Mouse (Mus musculus) lung, embryonic 15.5 days (tissue): ENCODE results near the gene 4931428L18Rik. TPM values are rescaled to one million over a fixed set of nuclear protein-coding genes. Genes with fewer than 3 reads are reported as not detected.
A peak's percentile ranks its signal among the peaks of the same experiment; 100 is the strongest.

Experiments
- ATAC-seq: fragments of 200-750 bp; cut with Nextera tagmentation; 2 replicates; pipeline ENCODE4 v1.8.0; 2017; ENCODE audit warnings: moderate number of reproducible peaks, borderline replicate concordance; ENCODE audit not compliant: low FRiP score, low TSS enrichment; ENCODE audit errors: extremely low read depth
- H3K27ac ChIP-seq: fragments of 300-500 bp; sonication (generic); 2 replicates; pipeline ENCODE4 v1.5.1; 2015; ENCODE audit warnings: moderate library complexity, mild to moderate bottlenecking, inconsistent platforms
- H3K27me3 ChIP-seq: fragments of 300-500 bp; sonication (generic); 2 replicates; pipeline ENCODE4 v1.6.1; 2015; ENCODE audit warnings: inconsistent platforms
- H3K36me3 ChIP-seq: fragments of 300-500 bp; sonication (generic); 2 replicates; pipeline ENCODE4 v1.6.1; 2015; ENCODE audit warnings: inconsistent platforms
- H3K4me1 ChIP-seq: fragments of 300-500 bp; sonication (generic); 2 replicates; pipeline ENCODE4 v1.6.1; 2015; ENCODE audit warnings: inconsistent platforms
- H3K4me2 ChIP-seq: fragments of 300-500 bp; sonication (generic); 2 replicates; pipeline ENCODE4 v1.6.1; 2015; ENCODE audit warnings: inconsistent platforms, mild to moderate bottlenecking, moderate library complexity
- H3K4me3 ChIP-seq: fragments of 300-500 bp; sonication (generic); 2 replicates; pipeline ENCODE4 v1.5.1; 2015; ENCODE audit warnings: mild to moderate bottlenecking, inconsistent platforms
- H3K9ac ChIP-seq: fragments of 300-500 bp; sonication (generic); 2 replicates; pipeline ENCODE4 v1.6.1; 2015; ENCODE audit warnings: inconsistent platforms
- H3K9me3 ChIP-seq: fragments of 300-500 bp; sonication (generic); 2 replicates; pipeline ENCODE4 v1.6.1; 2016; ENCODE audit warnings: inconsistent platforms
- WGBS: fragments of 180-500 bp; shearing (Covaris S2); methylation state at CpG from one replicate; pipeline ENCODE4 v1.1.7; 2015; 5-methylcytosine and 5-hydroxymethylcytosine counted together
- polyA plus RNA-seq: library from polyadenylated mRNA; unstranded; fragments of >200 nt; fragmentation: Nextera tagmentation; extraction: Ambion mirVana; gene quantifications from 2 replicates; pipeline ENCODE4 v1.2.1, GENCODE M21; 2015

Gene 4931428L18Rik
- polyA plus RNA-seq, 1 experiment from 2014 or later, result not detected

GRCm38 (mm10) chr1:31149671-31150070, 72.8 kb downstream of the 4931428L18Rik start:
- peak overlapping the region; percentile 47 for H3K27ac ChIP-seq
- no peaks in the 10 kb centered on the region for H3K27me3 ChIP-seq
- H3K9ac ChIP-seq, result no peak overlapping the region
- 23% methylated on average over 6 of the region's 6 CpGs for WGBS
- H3K4me1 ChIP-seq, result peaks cover 16% of the 10 kb centered on the region
- 0 out of 2 replicates have a peak overlapping the region, but pooled peaks have one; percentile 10 for H3K4me2 ChIP-seq
- H3K36me3 ChIP-seq, result no peaks in the 10 kb centered on the region
- ATAC-seq, result no peak
- no peak overlapping the region for H3K4me3 ChIP-seq
- H3K9me3 ChIP-seq, result no peaks in the 10 kb centered on the region

- Histone ChIP-seq H3K27ac (no peak overlapping the region), H3K4me3 (no peak overlapping the region), H3K4me2 (no peak overlapping the region), H3K9ac (no peak overlapping the region), H3K4me1 (peaks cover 8% of the 10 kb centered on the region), H3K9me3 (no peaks in the 10 kb centered on the region), H3K36me3 (no peaks in the 10 kb centered on the region), H3K27me3 (no peaks in the 10 kb centered on the region)
- no peak; the same call in 1 of the 2 replicates for ATAC-seq
- 67% methylated on average over 2 of the region's 2 CpGs for WGBS
These were observed 78.9 kb downstream of the 4931428L18Rik start for GRCm38 (mm10) chr1:31143571-31143970.

GRCm38 (mm10) chr1:31142288-31143094, 80.0 kb downstream of the 4931428L18Rik start:
- Histone ChIP-seq H3K4me1 (peaks cover 8% of the 10 kb centered on the region), H3K36me3 (no peaks in the 10 kb centered on the region), H3K9ac (no peak overlapping the region), H3K4me3 (no peak overlapping the region), H3K27me3 (no peaks in the 10 kb centered on the region), H3K4me2 (peak overlapping the region; percentile 25), H3K9me3 (no peaks in the 10 kb centered on the region), H3K27ac (peak overlapping the region; percentile 44; the same call in 1 of the 2 replicates)
- peak; percentile 57; the same call in 1 of the 2 replicates for ATAC-seq
- 18% methylated on average over 8 of the region's 8 CpGs for WGBS

GRCm38 (mm10) chr1:31138387-31138786, 84.1 kb downstream of the 4931428L18Rik start:
- 47% methylated on average over 3 of the region's 3 CpGs for WGBS
- H3K27ac ChIP-seq, result no peak overlapping the region
- H3K27me3 ChIP-seq, result no peaks in the 10 kb centered on the region
- no peak overlapping the region for H3K9ac ChIP-seq
- H3K4me2 ChIP-seq, result no peak overlapping the region
- no peaks in the 10 kb centered on the region for H3K9me3 ChIP-seq
- no peaks in the 10 kb centered on the region for H3K36me3 ChIP-seq
- no peak overlapping the region for H3K4me3 ChIP-seq
- peaks cover 8% of the 10 kb centered on the region for H3K4me1 ChIP-seq
- no peak for ATAC-seq

GRCm38 (mm10) chr1:31113466-31113865, 109.0 kb downstream of the 4931428L18Rik start:
- Histone ChIP-seq H3K9ac (no peak overlapping the region), H3K4me3 (no peak overlapping the region), H3K36me3 (no peaks in the 10 kb centered on the region), H3K4me1 (no peaks in the 10 kb centered on the region), H3K27ac (no peak overlapping the region), H3K4me2 (no peak overlapping the region), H3K27me3 (no peaks in the 10 kb centered on the region), H3K9me3 (no peaks in the 10 kb centered on the region)
- 52% methylated on average over 4 of the region's 4 CpGs for WGBS
- no peak for ATAC-seq

- no peaks in the 10 kb centered on the region for H3K9me3 ChIP-seq
- H3K4me3 ChIP-seq, result no peak overlapping the region
- peaks cover 5% of the 10 kb centered on the region for H3K4me1 ChIP-seq
- no peak overlapping the region for H3K4me2 ChIP-seq
- H3K9ac ChIP-seq, result no peak overlapping the region
- no peaks in the 10 kb centered on the region for H3K36me3 ChIP-seq
- WGBS, result 88% methylated on average over 3 of the region's 3 CpGs
- H3K27me3 ChIP-seq, result no peaks in the 10 kb centered on the region
- H3K27ac ChIP-seq, result no peak overlapping the region
- no peak for ATAC-seq
These were observed 114.5 kb downstream of the 4931428L18Rik start for GRCm38 (mm10) chr1:31107961-31108360.

- Histone ChIP-seq H3K9me3 (no peaks in the 10 kb centered on the region), H3K9ac (no peak overlapping the region), H3K4me2 (peak overlapping the region; percentile 17), H3K4me3 (no peak overlapping the region), H3K27ac (peak overlapping the region; percentile 80), H3K27me3 (no peaks in the 10 kb centered on the region), H3K4me1 (peaks cover 17% of the 10 kb centered on the region), H3K36me3 (no peaks in the 10 kb centered on the region)
- WGBS, result 15% methylated on average over 12 of the region's 12 CpGs
- peak; percentile 78 for ATAC-seq
These were observed 119.4 kb downstream of the 4931428L18Rik start for GRCm38 (mm10) chr1:31102863-31103657.

GRCm38 (mm10) chr1:31102280-31102679, 120.2 kb downstream of the 4931428L18Rik start:
- H3K27ac ChIP-seq, result peak overlapping the region; percentile 80
- H3K9me3 ChIP-seq, result no peaks in the 10 kb centered on the region
- H3K9ac ChIP-seq, result no peak overlapping the region
- peak overlapping the region; percentile 17; the same call in 1 of the 2 replicates for H3K4me2 ChIP-seq
- H3K4me3 ChIP-seq, result no peak overlapping the region
- H3K4me1 ChIP-seq, result peaks cover 17% of the 10 kb centered on the region
- no peaks in the 10 kb centered on the region for H3K27me3 ChIP-seq
- no peaks in the 10 kb centered on the region for H3K36me3 ChIP-seq
- peak; percentile 56; the same call in 1 of the 2 replicates for ATAC-seq
- 30% methylated on average over 2 of the region's 2 CpGs for WGBS

GRCm38 (mm10) chr1:31097208-31097607, 125.3 kb downstream of the 4931428L18Rik start:
- Histone ChIP-seq H3K9me3 (no peaks in the 10 kb centered on the region), H3K9ac (no peak overlapping the region), H3K36me3 (no peaks in the 10 kb centered on the region), H3K4me3 (no peak overlapping the region), H3K27me3 (no peaks in the 10 kb centered on the region), H3K4me2 (no peak overlapping the region), H3K27ac (no peak overlapping the region), H3K4me1 (peaks cover 20% of the 10 kb centered on the region)
- WGBS, result 67% methylated on average over 3 of the region's 3 CpGs
- ATAC-seq, result no peak

- Histone ChIP-seq H3K27me3 (no peaks in the 10 kb centered on the region), H3K9me3 (no peaks in the 10 kb centered on the region), H3K4me3 (no peak overlapping the region), H3K9ac (no peak overlapping the region), H3K27ac (no peak overlapping the region), H3K4me2 (no peak overlapping the region), H3K4me1 (peaks cover 18% of the 10 kb centered on the region), H3K36me3 (no peaks in the 10 kb centered on the region)
- 43% methylated on average over 2 of the region's 2 CpGs for whole genome bisulfite sequencing
- ATAC-seq, result no peak
These were observed 126.1 kb downstream of the 4931428L18Rik start for GRCm38 (mm10) chr1:31096466-31096793.

- peak overlapping the region; percentile 59 for H3K27ac ChIP-seq
- peaks cover 16% of the 10 kb centered on the region for H3K4me1 ChIP-seq
- no peak overlapping the region for H3K4me2 ChIP-seq
- ATAC-seq, result peak; percentile 44; the same call in 1 of the 2 replicates
- no peaks in the 10 kb centered on the region for H3K9me3 ChIP-seq
- no peaks in the 10 kb centered on the region for H3K27me3 ChIP-seq
- H3K4me3 ChIP-seq, result no peak overlapping the region
- H3K36me3 ChIP-seq, result no peaks in the 10 kb centered on the region
- WGBS, result 34% methylated on average over 5 of the region's 5 CpGs
- no peak overlapping the region for H3K9ac ChIP-seq
These were observed 126.6 kb downstream of the 4931428L18Rik start for GRCm38 (mm10) chr1:31095706-31096465.
